Mouse (Mus musculus) kidney, adult 18-20 months (tissue): ENCODE data around the gene Gm17728.
"Not testable (repeated sequence)": the region's sequence is repeated elsewhere in the genome, so short reads cannot be mapped to it uniquely, and the experiment has no call there.

ENCODE experiments used
- DNase-seq: peaks from one replicate; pipeline ENCODE4 v3.0.0; 2021

Gene Gm17728

DNA sequence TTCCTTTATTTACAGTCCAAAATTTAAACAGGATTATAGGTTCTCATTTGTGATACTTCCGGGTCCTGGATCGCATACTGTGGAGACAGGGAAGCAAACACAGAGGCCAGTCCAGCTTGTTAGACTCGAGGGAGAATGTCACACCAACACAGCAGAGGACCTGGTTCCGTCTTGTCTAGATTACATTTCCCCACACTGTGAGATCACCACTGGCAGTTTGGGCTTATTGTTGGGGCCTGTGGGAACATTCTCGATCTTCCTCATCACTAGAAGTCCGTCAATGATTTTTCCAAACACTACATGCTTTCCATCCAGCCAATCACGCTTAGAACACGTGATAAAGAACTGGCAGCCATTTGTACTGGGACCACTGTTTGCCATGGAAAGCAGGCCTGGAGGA lies at the start of gene Gm17728:
Gene Gm17728 (plus strand): TSS at position 301 of the 400 bp plus-strand sequence.
- DNase-seq = not testable (repeated sequence)

DNA sequence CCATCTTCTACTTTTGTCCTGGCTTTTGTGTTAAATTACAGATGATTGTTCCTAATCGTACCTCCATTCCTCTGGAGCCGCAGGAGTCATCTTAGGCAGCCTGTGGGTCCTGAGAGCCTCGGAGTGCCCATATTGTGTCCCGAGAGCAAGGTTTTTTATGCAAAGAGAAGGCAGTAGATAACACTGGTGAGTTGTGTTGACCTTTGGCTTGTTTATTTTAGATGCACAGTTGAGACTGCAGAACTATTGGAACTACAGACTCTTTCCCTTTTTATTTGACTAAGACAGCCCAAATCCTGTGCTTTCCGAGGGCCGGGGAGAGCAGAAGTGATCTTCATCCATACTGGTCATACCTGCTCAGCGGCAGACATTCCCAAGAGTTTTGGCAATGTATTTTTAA lies 24.4 kb upstream of the Gm17728 start:
- DNase-seq = no peak

DNA sequence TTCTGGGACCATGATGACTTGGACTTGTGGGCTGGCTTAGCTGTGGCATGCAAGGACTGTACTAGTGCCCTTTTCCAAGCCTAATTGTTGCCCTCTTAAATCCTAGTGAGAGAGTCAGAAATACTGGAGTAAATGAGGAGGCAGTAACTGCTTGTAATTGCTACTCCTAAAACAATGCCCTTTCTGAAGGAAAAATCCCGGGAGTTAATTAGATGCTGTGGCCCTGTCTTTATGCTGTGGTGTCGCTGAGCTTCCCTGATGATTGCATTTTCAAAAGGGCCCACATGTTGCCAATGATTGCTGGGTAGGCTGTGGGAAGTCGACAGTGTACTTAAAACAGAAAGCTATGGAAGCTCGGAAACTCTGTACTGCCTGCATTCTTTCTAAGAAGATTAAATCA lies 23.3 kb upstream of the Gm17728 start:
- DNase-seq = no peak

DNA sequence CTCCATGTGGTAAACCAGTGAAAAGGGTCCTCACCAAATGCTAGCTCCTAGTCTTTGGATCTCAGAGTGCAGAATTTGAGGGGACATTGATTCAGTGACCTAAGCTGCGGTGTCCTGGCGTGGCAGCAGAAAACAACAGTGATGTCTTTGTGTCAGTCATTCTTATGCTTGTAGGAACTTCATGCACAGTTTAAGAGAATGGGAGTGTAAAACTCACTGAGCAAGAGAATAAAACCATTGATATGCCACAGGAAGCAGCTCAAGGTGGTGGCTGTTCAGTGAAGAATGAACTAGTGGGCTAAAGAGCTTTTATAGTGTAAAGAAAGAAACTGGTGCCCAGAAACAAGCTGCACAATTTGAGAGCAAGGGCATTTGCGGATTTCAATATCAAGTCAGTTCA lies 17.9 kb upstream of the Gm17728 start:
- DNase-seq = no peak

DNA sequence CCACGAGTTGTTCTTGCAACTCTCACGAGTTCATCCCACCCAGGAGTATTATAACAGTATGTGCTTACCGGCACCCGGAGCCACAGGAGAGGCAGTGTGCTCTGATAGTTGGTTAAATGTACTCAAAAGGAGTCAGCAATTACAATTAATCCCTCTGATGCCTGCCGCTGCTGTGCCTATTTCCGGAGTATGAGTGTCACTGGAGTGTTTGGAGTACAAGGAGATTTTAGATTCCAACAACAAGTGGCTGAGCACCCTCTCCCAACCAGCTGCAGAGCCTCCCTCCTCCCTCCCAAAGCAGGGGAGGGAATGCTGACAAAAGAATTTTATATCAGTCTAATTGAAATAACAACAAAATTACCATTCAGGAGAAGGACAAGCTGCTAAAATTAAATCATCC lies 14.2 kb upstream of the Gm17728 start:
- no peak for DNase-seq

DNA sequence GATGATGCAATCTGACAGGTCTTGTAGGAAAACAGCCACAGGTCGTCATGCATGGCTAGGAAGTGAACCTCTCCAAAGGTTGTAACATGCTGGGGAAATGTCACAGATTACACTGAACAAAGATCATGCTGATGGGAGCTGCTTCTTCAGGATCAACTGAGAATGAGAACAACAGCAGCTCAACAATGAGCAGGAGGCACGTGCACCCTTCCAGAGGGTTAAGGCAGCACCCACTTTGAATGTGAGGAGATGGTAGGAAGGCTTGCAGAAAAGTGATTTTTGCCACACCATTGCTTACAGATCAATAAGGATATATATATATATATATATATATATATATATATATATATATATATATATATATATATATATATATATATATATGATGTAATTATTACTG lies 2.8 kb upstream of the Gm17728 start:
- no peak for DNase-seq

DNA sequence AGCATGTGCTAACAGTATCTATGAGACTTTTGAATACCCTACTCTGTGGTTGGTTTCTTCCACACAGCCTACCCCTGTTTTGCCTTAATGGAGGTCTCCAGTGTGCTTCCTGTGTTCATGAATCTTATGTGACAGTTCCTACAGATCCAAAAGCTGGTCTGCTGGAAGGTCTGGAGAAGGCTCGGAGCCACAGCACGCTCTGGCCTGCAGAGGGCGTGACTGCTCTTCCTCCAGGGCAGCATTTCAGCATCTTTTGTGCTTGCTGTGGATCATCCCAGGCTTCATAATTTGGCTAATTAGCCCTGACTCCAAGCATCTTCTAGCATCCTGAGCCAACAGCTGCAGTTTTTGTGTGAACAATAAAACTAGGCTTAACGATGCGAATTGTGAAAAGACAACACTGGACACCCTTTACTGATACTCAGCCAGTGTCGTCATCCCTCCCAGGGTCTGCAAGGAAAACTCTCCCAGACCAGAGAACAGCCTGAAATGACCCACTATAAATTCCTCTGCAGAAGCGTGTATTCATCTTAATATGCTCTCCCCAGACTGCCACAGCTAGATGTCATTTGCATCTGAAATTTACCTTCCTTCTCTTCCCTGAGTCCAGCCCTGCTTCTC lies 6.6 kb downstream of the Gm17728 start:
- no peak for DNase-seq

DNA sequence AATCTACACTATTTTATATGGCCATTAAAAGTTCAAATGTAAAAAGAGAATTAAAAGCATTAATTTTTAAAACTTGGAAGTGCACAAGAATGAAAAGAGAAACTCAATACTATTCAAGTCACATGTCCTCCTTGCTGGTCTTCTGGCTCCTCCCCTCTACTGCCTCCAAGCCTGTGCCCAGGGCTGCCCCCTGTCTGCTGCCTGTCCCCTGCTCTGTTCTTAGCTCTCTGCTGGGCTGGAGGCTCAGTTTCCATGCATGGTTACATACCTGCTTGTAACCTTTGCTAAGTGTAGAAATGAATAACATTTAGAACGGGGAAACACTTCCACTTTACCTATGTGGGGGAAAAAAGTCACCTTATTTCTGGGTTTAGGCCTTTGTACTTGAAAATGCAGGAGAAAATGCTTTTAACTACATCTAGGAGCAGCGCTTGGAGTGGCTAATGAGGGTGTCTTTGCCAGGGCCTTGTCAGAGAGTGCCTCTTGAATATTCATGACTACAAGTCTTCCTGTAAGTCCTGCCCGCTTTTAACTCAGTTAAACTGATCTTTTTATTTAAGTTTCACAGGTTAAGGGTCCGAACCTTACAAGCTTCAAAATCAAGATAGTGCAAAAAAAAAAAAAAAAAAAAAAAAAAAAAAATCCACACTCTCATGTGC lies 18.3 kb downstream of the Gm17728 start:
- no peak for DNase-seq

DNA sequence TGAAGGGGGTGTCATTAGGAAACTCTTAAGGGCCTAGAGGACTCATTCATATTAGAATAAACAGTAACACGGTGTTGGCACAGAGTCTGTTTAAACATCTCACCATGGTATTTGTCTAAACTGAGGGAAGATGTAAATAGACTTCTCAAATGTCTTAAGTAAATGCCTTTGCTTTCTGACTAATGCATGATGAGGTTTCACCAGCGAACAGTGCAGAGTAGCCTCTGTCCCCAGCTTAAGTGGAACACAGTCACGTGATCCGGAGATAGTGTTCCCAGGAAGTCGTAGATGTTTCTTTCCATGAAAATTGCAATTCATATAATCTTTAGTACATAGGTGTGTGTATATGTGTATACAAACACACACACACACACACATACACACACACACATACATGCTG lies 34.5 kb downstream of the Gm17728 start:
- DNase-seq = no peak

DNA sequence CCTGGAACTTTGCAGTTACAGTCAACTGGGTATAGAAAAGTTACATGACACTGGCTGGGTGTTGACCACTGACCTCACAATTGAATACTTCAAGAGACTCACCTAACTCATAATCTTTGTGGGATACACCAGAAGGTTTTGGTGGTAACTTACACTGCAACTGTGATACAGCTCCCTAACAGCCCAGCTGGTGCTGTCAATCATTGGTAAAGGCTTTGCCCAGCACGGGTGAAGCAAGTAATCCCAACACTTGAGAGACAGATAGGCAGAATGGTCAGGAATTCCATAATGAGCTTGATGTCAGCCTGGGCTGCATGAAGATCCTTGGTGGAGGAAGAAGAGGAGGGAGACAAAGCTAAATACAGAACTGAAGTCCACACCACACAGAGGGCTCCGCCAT lies 39.0 kb downstream of the Gm17728 start:
- DNase-seq = no peak
